Mouse (Mus musculus): ENCODE measurements at regions not wholly inside any gene's neighbourhood (a gene's known extent, or its start where the extent isn't known, plus 50 kb on each side); places are given as distances from the start of the nearest gene placed in this dataset.
A peak's percentile ranks its signal among the peaks of the same experiment; 100 is the strongest.

GRCm38 (mm10) chr9:46819808-46820207, 178.7 kb upstream of the Gm4791 start:
- Histone ChIP-seq H3K4me1 (replicated peaks) (0 out of 2 replicates have a peak, but pooled peaks cover 1% of the 10 kb centered on the region), H3K4me3 (no peak overlapping the region), H3K27me3 (peaks cover under 1% of the 10 kb centered on the region; the same call in 1 of the 2 replicates), H3K36me3 (no peaks in the 10 kb centered on the region), H3K9me3 (replicated peaks) (no peaks in the 10 kb centered on the region), H3K9ac (no peak overlapping the region), H3K27ac (no peak overlapping the region), H3K4me2 (no peak overlapping the region)
- 68% methylated on average over 7 of the region's 7 CpGs for WGBS
- ATAC-seq (replicated peaks; ENCODE audit: insufficient number of reproducible peaks, insufficient read depth, low FRiP score, low read depth): no peak

GRCm38 (mm10) chr9:46819376-46819775, 179.2 kb upstream of the Gm4791 start:
- Histone ChIP-seq H3K4me2 (no peak overlapping the region), H3K27ac (no peak overlapping the region), H3K9me3 (replicated peaks) (no peaks in the 10 kb centered on the region), H3K4me3 (no peak overlapping the region), H3K27me3 (peaks cover 5% of the 10 kb centered on the region), H3K9ac (no peak overlapping the region), H3K4me1 (replicated peaks) (peaks cover 5% of the 10 kb centered on the region; the same call in 1 of the 2 replicates), H3K36me3 (no peaks in the 10 kb centered on the region)
- WGBS: 45% methylated on average over 6 of the region's 6 CpGs
- no peak for ATAC-seq (replicated peaks; ENCODE audit: insufficient number of reproducible peaks, insufficient read depth, low FRiP score, low read depth)

GRCm38 (mm10) chr9:46816126-46816525, 182.4 kb upstream of the Gm4791 start:
- WGBS: 66% methylated on average over 5 of the region's 5 CpGs
- ATAC-seq (replicated peaks; ENCODE audit: insufficient number of reproducible peaks, insufficient read depth, low FRiP score, low read depth): no peak
- Histone ChIP-seq H3K4me2 (no peak overlapping the region), H3K27me3 (peaks cover 31% of the 10 kb centered on the region), H3K27ac (no peak overlapping the region), H3K4me3 (no peak overlapping the region), H3K9me3 (replicated peaks) (no peaks in the 10 kb centered on the region), H3K9ac (no peak overlapping the region), H3K36me3 (no peaks in the 10 kb centered on the region), H3K4me1 (replicated peaks) (peaks cover 6% of the 10 kb centered on the region; the same call in 1 of the 2 replicates)

GRCm38 (mm10) chr9:46814478-46815241, 183.9 kb upstream of the Gm4791 start:
- ATAC-seq (replicated peaks; ENCODE audit: insufficient number of reproducible peaks, insufficient read depth, low FRiP score, low read depth): no peak
- peaks cover 6% of the 10 kb centered on the region; the same call in 1 of the 2 replicates for H3K4me1 ChIP-seq (replicated peaks)
- no peaks in the 10 kb centered on the region for H3K9me3 ChIP-seq (replicated peaks)
- no peak overlapping the region for H3K27ac ChIP-seq
- peaks cover 40% of the 10 kb centered on the region for H3K27me3 ChIP-seq
- peak overlapping the region; percentile 68 for H3K4me2 ChIP-seq
- peak overlapping the region; percentile 45 for H3K4me3 ChIP-seq
- 12% methylated on average over 22 of the region's 22 CpGs for WGBS
- no peaks in the 10 kb centered on the region for H3K36me3 ChIP-seq
- peak overlapping the region; percentile 40; the same call in 1 of the 2 replicates for H3K9ac ChIP-seq

- H3K4me1 ChIP-seq (replicated peaks): peaks cover 6% of the 10 kb centered on the region; the same call in 1 of the 2 replicates
- WGBS: 80% methylated on average over 7 of the region's 7 CpGs
- H3K4me3 ChIP-seq: no peak overlapping the region
- peaks cover 40% of the 10 kb centered on the region for H3K27me3 ChIP-seq
- H3K9me3 ChIP-seq (replicated peaks): no peaks in the 10 kb centered on the region
- no peaks in the 10 kb centered on the region for H3K36me3 ChIP-seq
- no peak overlapping the region for H3K27ac ChIP-seq
- ATAC-seq (replicated peaks; ENCODE audit: insufficient number of reproducible peaks, insufficient read depth, low FRiP score, low read depth): no peak
- no peak overlapping the region for H3K4me2 ChIP-seq
- H3K9ac ChIP-seq: no peak overlapping the region
Observed at GRCm38 (mm10) chr9:46810266-46810665, 188.3 kb upstream of the Gm4791 start.

- ATAC-seq (replicated peaks; ENCODE audit: insufficient number of reproducible peaks, insufficient read depth, low FRiP score, low read depth): no peak
- Histone ChIP-seq H3K27ac (no peak overlapping the region), H3K36me3 (no peaks in the 10 kb centered on the region), H3K27me3 (no peaks in the 10 kb centered on the region), H3K9ac (no peak overlapping the region), H3K4me1 (replicated peaks) (no peaks in the 10 kb centered on the region), H3K4me3 (no peak overlapping the region), H3K4me2 (no peak overlapping the region), H3K9me3 (replicated peaks) (no peaks in the 10 kb centered on the region)
- WGBS: 70% methylated on average over 11 of the region's 11 CpGs
Observed at GRCm38 (mm10) chr9:46795446-46795845, 203.1 kb upstream of the Gm4791 start.

- no peak overlapping the region for H3K27ac ChIP-seq
- no peaks in the 10 kb centered on the region for H3K27me3 ChIP-seq
- H3K36me3 ChIP-seq: no peaks in the 10 kb centered on the region
- no peak for ATAC-seq (replicated peaks; ENCODE audit: insufficient number of reproducible peaks, insufficient read depth, low FRiP score, low read depth)
- H3K4me3 ChIP-seq: no peak overlapping the region
- WGBS: 66% methylated on average over 10 of the region's 10 CpGs
- no peaks in the 10 kb centered on the region for H3K4me1 ChIP-seq (replicated peaks)
- H3K9me3 ChIP-seq (replicated peaks): no peaks in the 10 kb centered on the region
- H3K4me2 ChIP-seq: no peak overlapping the region
- H3K9ac ChIP-seq: no peak overlapping the region
Observed at GRCm38 (mm10) chr9:46789036-46789435, 209.5 kb upstream of the Gm4791 start.

GRCm38 (mm10) chr9:46788456-46788855, 210.1 kb upstream of the Gm4791 start:
- no peaks in the 10 kb centered on the region for H3K27me3 ChIP-seq
- H3K4me1 ChIP-seq (replicated peaks): no peaks in the 10 kb centered on the region
- H3K36me3 ChIP-seq: no peaks in the 10 kb centered on the region
- no peak overlapping the region for H3K9ac ChIP-seq
- H3K9me3 ChIP-seq (replicated peaks): no peaks in the 10 kb centered on the region
- no peak overlapping the region for H3K27ac ChIP-seq
- H3K4me2 ChIP-seq: no peak overlapping the region
- WGBS: 89% methylated on average over 5 of the region's 5 CpGs
- no peak overlapping the region for H3K4me3 ChIP-seq
- ATAC-seq (replicated peaks; ENCODE audit: insufficient number of reproducible peaks, insufficient read depth, low FRiP score, low read depth): no peak

GRCm38 (mm10) chr9:46784355-46784975, 214.1 kb upstream of the Gm4791 start:
- 74% methylated on average over 17 of the region's 17 CpGs for WGBS
- no peak overlapping the region for H3K9ac ChIP-seq
- ATAC-seq (replicated peaks; ENCODE audit: insufficient number of reproducible peaks, insufficient read depth, low FRiP score, low read depth): no peak

GRCm38 (mm10) chr9:46783597-46784354, 214.8 kb upstream of the Gm4791 start:
- Histone ChIP-seq H3K4me3 (no peak overlapping the region), H3K27ac (no peak overlapping the region), H3K9ac (no peak overlapping the region), H3K4me2 (no peak overlapping the region), H3K27me3 (no peaks in the 10 kb centered on the region), H3K9me3 (replicated peaks) (no peaks in the 10 kb centered on the region), H3K36me3 (no peaks in the 10 kb centered on the region), H3K4me1 (replicated peaks) (no peaks in the 10 kb centered on the region)
- WGBS: 84% methylated on average over 12 of the region's 12 CpGs
- no peak for ATAC-seq (replicated peaks; ENCODE audit: insufficient number of reproducible peaks, insufficient read depth, low FRiP score, low read depth)

More at GRCm38 (mm10) chr9:46784355-46784975, 214.1 kb upstream of the Gm4791 start:
- no peaks in the 10 kb centered on the region for H3K27me3 ChIP-seq
- no peak overlapping the region for H3K4me2 ChIP-seq
- no peaks in the 10 kb centered on the region for H3K9me3 ChIP-seq (replicated peaks)
- H3K4me3 ChIP-seq: no peak overlapping the region
- no peaks in the 10 kb centered on the region for H3K36me3 ChIP-seq
- no peaks in the 10 kb centered on the region for H3K4me1 ChIP-seq (replicated peaks)
- no peak overlapping the region for H3K27ac ChIP-seq

GRCm38 (mm10) chr9:46781681-46782080, 216.9 kb upstream of the Gm4791 start:
- ATAC-seq (replicated peaks; ENCODE audit: insufficient number of reproducible peaks, insufficient read depth, low FRiP score, low read depth): no peak
- H3K4me3 ChIP-seq: no peak overlapping the region
- no peak overlapping the region for H3K9ac ChIP-seq
- H3K27me3 ChIP-seq: no peaks in the 10 kb centered on the region; the same call in 1 of the 2 replicates
- 86% methylated on average over 8 of the region's 8 CpGs for WGBS
- no peak overlapping the region for H3K27ac ChIP-seq
- no peaks in the 10 kb centered on the region for H3K9me3 ChIP-seq (replicated peaks)
- H3K4me1 ChIP-seq (replicated peaks): no peaks in the 10 kb centered on the region
- H3K36me3 ChIP-seq: no peaks in the 10 kb centered on the region
- no peak overlapping the region for H3K4me2 ChIP-seq
